Mouse (Mus musculus) hindbrain, postnatal 0 days (tissue): Measurements from ENCODE around the gene Rasgrp4. TPM values are rescaled to one million over a fixed set of nuclear protein-coding genes. Genes with fewer than 3 reads are reported as not detected.

Experiments used
- ATAC-seq: fragments of 200-750 bp; cut with Nextera tagmentation; 2 replicates; pipeline ENCODE4 v1.8.0; 2017; ENCODE audit warnings: mild to moderate bottlenecking, moderate TSS enrichment, moderate library complexity
- DNase-seq: peaks from one replicate; pipeline ENCODE4 v3.0.0-alpha.2; 2015; ENCODE audit warnings: low spot score
- H3K27ac ChIP-seq: fragments of 300-500 bp; sonication (generic); 2 replicates; pipeline ENCODE4 v1.5.1; 2014; ENCODE audit warnings: mild to moderate bottlenecking
- H3K27me3 ChIP-seq: fragments of 300-500 bp; sonication (generic); 2 replicates; pipeline ENCODE4 v1.6.1; 2014; ENCODE audit warnings: low read length, mixed read lengths; ENCODE audit not compliant: insufficient read depth
- H3K36me3 ChIP-seq: fragments of 300-500 bp; sonication (generic); 2 replicates; pipeline ENCODE4 v1.6.1; 2014; ENCODE audit warnings: low read length, mixed read lengths; ENCODE audit not compliant: insufficient read depth
- H3K4me1 ChIP-seq: fragments of 300-500 bp; sonication (generic); 2 replicates; pipeline ENCODE4 v1.6.1; 2014; ENCODE audit warnings: antibody characterized with exemption, low read length, mixed read lengths; ENCODE audit not compliant: insufficient read depth
- H3K4me2 ChIP-seq: fragments of 300-500 bp; sonication (generic); 2 replicates; pipeline ENCODE4 v1.6.1; 2014; ENCODE audit warnings: low read depth, mild to moderate bottlenecking, low read length, moderate library complexity, mixed read lengths
- H3K4me3 ChIP-seq: fragments of 300-500 bp; sonication (generic); 2 replicates; pipeline ENCODE4 v1.5.1; 2014; ENCODE audit warnings: low read length
- H3K9ac ChIP-seq: fragments of 300-500 bp; sonication (generic); replicated peaks from 2 replicates; pipeline ENCODE4 v1.6.1; 2014; ENCODE audit warnings: mild to moderate bottlenecking, low read length, moderate library complexity, mixed read lengths
- H3K9me3 ChIP-seq: fragments of 300-500 bp; sonication (generic); 2 replicates; pipeline ENCODE4 v1.6.1; 2016; ENCODE audit warnings: low read length, mixed read lengths
- CTCF ChIP-seq: IDR thresholded peaks from 2 replicates; pipeline ENCODE4 v1.5.1; 2016; ENCODE audit warnings: antibody characterized with exemption, control low read depth, low read depth
- WGBS: fragments of 180-500 bp; shearing (Covaris S2); extraction: QIAGEN DNeasy Blood & Tissue Kit; methylation state at CpG from one replicate; pipeline ENCODE4 v1.1.7; 2014; 5-methylcytosine and 5-hydroxymethylcytosine counted together
- polyA plus RNA-seq: library from polyadenylated mRNA; unstranded; fragments of >200 nt; fragmentation: Nextera tagmentation; extraction: Ambion mirVana; gene quantifications from 2 replicates; pipeline ENCODE4 v1.2.1, GENCODE M21; 2015
- total RNA-seq: library from RNA; depleted of rRNA; stranded (reverse); fragments of >200 nt; gene quantifications from 2 replicates; pipeline ENCODE4 v1.2.3, GENCODE M21; 2014

The Rasgrp4 gene
- total and polyA plus RNA-seq, 2 experiments from 2014 or later = 1.3 to 3.3 TPM

DNA sequence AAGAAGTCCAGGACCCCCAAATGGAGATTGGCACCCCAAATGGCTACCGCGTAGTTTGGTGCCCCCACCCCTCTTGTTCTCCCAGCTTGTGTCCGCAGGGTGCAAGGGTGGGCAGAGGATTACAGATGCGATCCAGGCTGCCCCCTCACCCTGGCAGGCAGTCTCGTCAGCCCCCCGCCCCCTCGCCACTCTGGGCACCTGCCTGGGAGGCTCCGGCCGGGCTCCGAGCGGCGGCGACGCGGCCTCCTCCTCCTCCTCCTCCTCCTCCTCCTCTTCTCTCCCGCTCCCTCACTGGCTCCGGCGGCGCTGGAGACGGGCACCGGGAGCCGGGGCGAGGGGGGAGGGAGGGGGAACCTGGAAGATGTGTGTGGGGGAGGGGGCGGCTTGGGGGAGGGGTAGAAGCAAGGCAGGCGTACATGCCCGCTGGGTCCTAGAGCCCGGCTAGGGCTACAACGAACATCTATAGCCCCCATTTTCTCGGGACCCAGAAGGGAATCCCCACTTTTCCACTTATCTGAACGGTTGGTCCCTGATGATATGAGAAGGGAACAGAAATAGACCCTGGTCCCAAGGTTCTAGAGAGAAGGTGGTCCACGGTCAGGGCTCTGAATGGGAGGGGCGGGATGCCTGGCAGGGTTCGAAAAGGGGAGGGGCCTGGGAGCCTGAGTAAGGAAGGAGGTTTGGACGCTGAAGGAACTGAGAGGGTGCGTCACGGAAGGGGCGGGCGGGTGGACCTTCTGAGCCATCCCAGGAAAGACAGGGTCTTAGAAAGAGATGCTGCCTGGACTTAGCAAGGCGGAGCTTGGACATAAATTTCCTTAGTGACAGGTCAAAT lies 34.8 kb downstream of the Rasgrp4 start:
- H3K9ac ChIP-seq = peak overlapping the region; percentile 78
- DNase-seq (peak; percentile 90), ATAC-seq (peak; percentile 88)
- peak overlapping the region; percentile 80 for H3K4me3 ChIP-seq
- peaks cover 12% of the 10 kb centered on the region for H3K4me1 ChIP-seq
- peak overlapping the region; percentile 83 for H3K4me2 ChIP-seq
- WGBS = 1% methylated on average over 30 of the region's 39 CpGs
- peaks cover 20% of the 10 kb centered on the region for H3K36me3 ChIP-seq
- TF ChIP-seq CTCF = no peak
- H3K9me3 ChIP-seq = no peaks in the 10 kb centered on the region
- H3K27ac ChIP-seq = peak overlapping the region; percentile 92
- H3K27me3 ChIP-seq = peaks cover 26% of the 10 kb centered on the region; the same call in 1 of the 2 replicates

DNA sequence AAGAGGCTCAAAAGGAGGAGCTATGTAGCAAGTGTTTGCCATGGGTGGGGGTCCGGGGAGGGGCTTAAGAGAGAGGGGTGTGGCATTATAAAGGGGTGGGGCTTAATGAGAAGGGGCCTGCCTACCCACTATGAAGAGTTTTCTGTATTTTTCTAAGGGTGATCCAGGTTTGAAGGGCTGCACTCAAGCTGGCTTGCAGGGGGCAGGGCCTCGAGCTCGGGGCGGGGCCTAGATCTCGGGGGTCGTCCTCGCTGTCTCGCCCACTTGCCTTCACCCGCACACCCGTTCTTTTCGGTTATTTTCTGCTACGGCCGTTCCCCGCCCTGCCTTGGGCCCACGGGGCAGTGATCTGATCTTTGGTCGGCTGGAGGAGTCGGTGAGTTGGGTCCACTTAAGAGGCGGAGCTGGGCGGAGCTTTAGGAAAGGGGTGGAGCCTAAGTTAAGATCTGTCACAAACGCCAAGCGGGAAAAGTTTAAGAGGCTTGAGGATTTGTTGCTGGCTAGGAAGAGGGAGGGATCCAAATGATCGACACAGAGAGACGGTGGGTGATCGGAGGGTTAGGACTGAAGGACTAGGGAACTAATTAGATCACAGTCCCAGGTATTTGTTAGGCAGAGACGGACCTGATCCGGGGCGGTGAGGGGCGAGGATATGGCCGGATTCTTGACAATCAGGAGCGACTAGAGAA lies 35.6 kb downstream of the Rasgrp4 start, which contains the start of the genes Ggn and Spred3:
Gene Ggn, plus strand, starts transcription at position 145 of the 689 bp plus-strand sequence.
Gene Spred3, minus strand, starts transcription at position 346 of the 689 bp plus-strand sequence.
- Histone ChIP-seq H3K9ac (peak within 1 kb of the TSS; percentile 78), H3K27me3 (peaks cover 26% of the 10 kb centered on the region; the same call in 1 of the 2 replicates), H3K4me1 (peaks cover 12% of the 10 kb centered on the region), H3K27ac (peak within 1 kb of the TSS; percentile 92), H3K4me3 (peak within 1 kb of the TSS; percentile 80), H3K9me3 (no peaks in the 10 kb centered on the region), H3K36me3 (peaks cover 23% of the 10 kb centered on the region), H3K4me2 (peak within 1 kb of the TSS; percentile 83)
- WGBS = under 1% methylated on average over 30 of the region's 30 CpGs
- ATAC-seq (peak; percentile 77), DNase-seq (peak; percentile 80)
- no peak for TF ChIP-seq CTCF

DNA sequence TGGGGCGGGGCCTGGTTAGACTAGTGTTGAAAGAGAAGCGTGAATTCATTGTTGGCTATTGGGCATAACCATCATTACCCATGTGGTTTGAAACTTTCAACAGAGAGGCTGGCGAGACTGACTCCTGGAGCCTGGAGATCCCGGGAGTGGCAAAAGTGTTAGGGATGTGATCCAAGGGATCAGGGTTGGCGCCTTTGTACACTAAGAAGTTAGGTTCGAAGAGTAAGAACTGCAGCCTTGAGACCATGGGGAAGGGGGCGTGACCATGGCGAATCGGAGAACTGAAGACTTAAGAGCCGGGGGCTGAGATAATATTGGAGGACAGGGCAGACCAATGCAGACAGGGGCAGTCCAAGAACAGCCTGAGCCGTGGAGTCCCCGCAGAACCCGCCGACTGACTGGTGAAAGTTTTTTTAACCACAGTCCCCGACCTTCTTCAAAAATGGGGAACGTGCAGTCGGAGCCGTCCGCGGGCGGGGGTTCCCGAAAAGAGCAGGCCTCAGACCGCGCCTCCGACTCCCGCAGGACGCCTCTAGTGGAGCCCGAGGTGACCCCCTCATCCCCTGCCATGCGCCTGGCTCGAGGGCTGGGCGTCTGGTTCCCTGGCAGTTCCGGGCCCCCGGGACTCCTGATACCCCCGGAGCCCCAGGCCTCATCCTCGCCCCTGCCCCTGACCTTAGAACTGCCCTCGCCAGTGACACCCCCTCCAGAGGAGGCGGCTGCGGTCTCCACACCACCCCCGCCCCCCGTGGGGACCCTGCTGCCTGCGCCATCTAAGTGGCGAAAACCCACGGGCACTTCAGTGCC lies 36.3 kb downstream of the Rasgrp4 start:
- Histone ChIP-seq H3K36me3 (peaks cover 31% of the 10 kb centered on the region), H3K9ac (peak overlapping the region; percentile 17; the same call in 1 of the 2 replicates), H3K9me3 (no peaks in the 10 kb centered on the region), H3K4me1 (peaks cover 12% of the 10 kb centered on the region), H3K27me3 (peaks cover 26% of the 10 kb centered on the region; the same call in 1 of the 2 replicates), H3K4me2 (peak overlapping the region; percentile 83), H3K4me3 (peak overlapping the region; percentile 80), H3K27ac (no peak overlapping the region)
- ATAC-seq = no peak
- no peak for TF ChIP-seq CTCF
- under 1% methylated on average over 42 of the region's 43 CpGs for WGBS
- no peak for DNase-seq

DNA sequence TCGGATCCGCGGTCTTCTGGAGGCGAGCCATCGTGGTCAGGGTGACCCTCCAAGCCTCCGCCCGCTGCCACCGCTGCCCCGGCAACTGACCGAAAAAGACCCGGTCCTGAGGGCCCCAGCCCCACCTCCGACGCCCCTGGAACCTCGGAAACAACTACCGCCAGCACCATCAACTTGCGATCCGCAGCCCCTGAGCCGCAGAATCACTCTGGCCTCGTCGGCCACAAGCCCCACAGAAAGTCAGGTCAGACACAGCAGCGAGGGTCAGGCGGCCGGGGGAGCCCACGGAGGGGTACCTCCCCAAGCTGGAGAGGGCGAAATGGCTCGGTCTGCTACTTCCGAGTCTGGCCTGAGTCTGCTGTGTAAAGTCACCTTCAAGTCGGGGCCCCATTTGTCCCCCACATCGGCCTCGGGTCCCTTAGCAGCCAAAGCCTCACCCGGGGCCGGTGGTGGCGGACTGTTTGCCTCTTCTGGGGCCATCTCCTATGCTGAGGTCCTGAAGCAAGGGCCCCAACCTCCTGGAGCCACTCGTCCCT lies 37.0 kb downstream of the Rasgrp4 start:
- Histone ChIP-seq H3K9ac (peak overlapping the region; percentile 17; the same call in 1 of the 2 replicates), H3K4me3 (peak overlapping the region; percentile 80), H3K36me3 (peaks cover 37% of the 10 kb centered on the region), H3K27ac (no peak overlapping the region), H3K4me1 (peaks cover 12% of the 10 kb centered on the region), H3K9me3 (no peaks in the 10 kb centered on the region), H3K4me2 (peak overlapping the region; percentile 83), H3K27me3 (peaks cover 26% of the 10 kb centered on the region; the same call in 1 of the 2 replicates)
- no peak for DNase-seq
- WGBS = 12% methylated on average over 34 of the region's 34 CpGs
- ATAC-seq = no peak
- no peak for TF ChIP-seq CTCF

DNA sequence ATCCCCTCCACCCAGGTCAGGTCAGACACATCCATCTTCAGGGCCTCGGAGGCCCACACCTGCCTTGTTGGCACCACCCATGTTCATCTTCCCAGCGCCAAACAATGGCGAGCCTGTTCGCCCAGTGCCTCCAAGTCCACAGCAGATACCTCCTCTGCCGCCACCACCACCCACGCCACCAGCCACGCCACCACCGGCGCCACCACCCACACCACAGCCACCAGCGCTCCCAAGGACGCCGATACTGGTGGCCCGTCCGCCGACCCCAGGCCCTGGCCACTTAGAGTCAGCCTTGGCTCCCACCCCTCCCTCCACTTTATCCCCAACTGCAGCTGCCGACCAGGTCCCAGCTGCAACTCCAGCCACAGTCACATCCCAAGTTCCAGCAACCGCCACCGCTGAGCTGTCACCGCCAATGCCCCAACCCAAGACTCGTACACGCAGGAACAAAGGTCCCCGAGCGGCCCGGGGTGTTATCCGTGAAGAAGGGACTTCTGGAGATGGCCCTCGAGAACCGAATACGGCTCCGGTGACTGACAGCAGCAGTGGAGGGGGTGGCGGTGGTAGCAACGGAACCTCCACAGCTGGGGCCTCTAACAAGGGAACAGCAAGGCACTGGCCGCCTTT lies 37.9 kb downstream of the Rasgrp4 start:
- H3K36me3 ChIP-seq = peaks cover 37% of the 10 kb centered on the region
- 43% methylated on average over 29 of the region's 32 CpGs for WGBS
- DNase-seq (no peak), ATAC-seq (no peak)
- TF ChIP-seq CTCF = no peak
- no peak overlapping the region for H3K4me3 ChIP-seq
- H3K27me3 ChIP-seq = peaks cover 26% of the 10 kb centered on the region; the same call in 1 of the 2 replicates
- no peak overlapping the region for H3K9ac ChIP-seq
- no peaks in the 10 kb centered on the region for H3K9me3 ChIP-seq
- peaks cover 12% of the 10 kb centered on the region for H3K4me1 ChIP-seq
- H3K27ac ChIP-seq = no peak overlapping the region
- H3K4me2 ChIP-seq = no peak overlapping the region
